Mouse (Mus musculus) thymus, adult 2 months (tissue): ENCODE measurements around the gene Rnf26.

Source experiments
- CTCF ChIP-seq: fragments of 200-500 bp; IDR thresholded peaks from 2 replicates; pipeline ENCODE4 v1.5.1; 2012; ENCODE audit warnings: mild to moderate bottlenecking, control low read depth, low read length, moderate library complexity, borderline replicate concordance; ENCODE audit not compliant: control insufficient read depth, poor library complexity, insufficient read depth; ENCODE audit errors: extremely low read depth
- POLR2A ChIP-seq: fragments of 200-500 bp; IDR thresholded peaks from 2 replicates; pipeline ENCODE4 v1.6.1; 2012; ENCODE audit warnings: mild to moderate bottlenecking, low read length, control low read depth, moderate library complexity; ENCODE audit not compliant: control insufficient read depth, poor library complexity, insufficient read depth; ENCODE audit errors: extremely low read depth

GRCm38 (mm10) chr9:44048541-44049380, 64.6 kb downstream of the Rnf26 start:
- TF ChIP-seq POLR2A = no peak
- no peak for TF ChIP-seq CTCF
